Mouse (Mus musculus) liver, adult 2 months (tissue): ENCODE measurements around the gene Ttll8.

Experiments used
- CTCF ChIP-seq: fragments of 200-500 bp; IDR thresholded peaks from 2 replicates; pipeline ENCODE4 v1.5.1; 2011; ENCODE audit warnings: low read depth, low read length, control low read depth
- POLR2A ChIP-seq: fragments of 200-500 bp; IDR thresholded peaks from 2 replicates; pipeline ENCODE4 v1.6.1; 2011; ENCODE audit warnings: low read length, control low read depth; ENCODE audit not compliant: insufficient read depth; ENCODE audit errors: extremely low read depth

DNA sequence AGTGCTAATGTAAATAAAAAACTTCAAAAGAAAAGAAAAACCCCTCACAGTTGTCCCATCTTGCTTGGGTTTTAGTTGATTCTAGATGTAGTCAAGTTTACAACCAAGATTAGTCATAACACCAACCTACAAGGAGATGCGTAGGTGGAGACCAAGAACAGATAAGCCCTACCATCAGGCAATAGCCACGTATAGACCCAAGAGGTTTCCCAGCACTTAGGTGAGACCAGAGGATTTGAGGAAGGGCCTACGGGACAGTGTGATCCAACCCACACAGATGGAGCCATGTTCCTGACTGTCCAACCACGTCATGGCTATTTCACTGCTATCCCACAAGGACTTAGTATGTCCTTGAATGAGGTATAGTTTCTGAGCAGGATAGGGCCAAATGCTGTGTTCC is 18.1 kb upstream of the Ttll8 start:
- TF ChIP-seq CTCF (no peak), POLR2A (no peak)
